Comparison of ENCODE assay signal across 18 mouse cellular contexts in the genomic region with DNA sequence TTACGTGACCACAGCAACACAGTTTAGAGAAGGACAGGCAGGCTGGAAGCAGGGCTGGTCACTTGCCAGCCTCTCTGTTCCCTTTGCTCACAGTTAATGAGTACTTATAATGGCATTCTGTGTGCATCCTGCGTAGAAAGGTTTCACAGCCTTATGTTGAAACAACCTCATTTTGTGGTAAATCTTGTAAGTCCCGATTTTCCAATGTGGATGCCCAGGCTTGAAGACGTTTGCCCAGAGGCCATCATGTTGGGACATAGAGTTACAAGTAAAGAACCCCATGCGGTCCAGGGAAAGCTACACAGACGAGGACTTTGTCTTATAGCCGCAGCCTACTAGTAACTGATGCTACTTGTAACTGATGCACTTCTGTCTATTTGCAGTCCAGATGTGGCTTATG.
"Had no signal": no experiment of that assay in that cellular context is flagged by ENCODE, and none has a peak within 500 bp of the region (broad histone marks: within the 10 kb centered on the region; RNA-seq: fewer than 3 reads in every experiment).

No protein-coding gene starts in this region.

- H3K4me2 ChIP-seq: lung, embryonic 14.5 days; midbrain, embryonic 12.5 days; neural tube, embryonic 13.5 days; neural tube, embryonic 15.5 days had no signal

- ATAC-seq: midbrain, embryonic 16.5 days had no signal

- DNase-seq: lung, embryonic 14.5 days; lung, postnatal 10 days; lung, postnatal 4 days; midbrain, embryonic 14.5 days; retina, postnatal 1 day; right cerebral cortex, adult 18-20 months; right cerebral cortex, postnatal 25 days; right cerebral cortex, postnatal 4 days; spleen, adult 18-20 months; thymus, adult 18-20 months; thymus, postnatal 14 days; thymus, postnatal 36 days had no signal

- H3K9ac ChIP-seq: lung, embryonic 14.5 days; midbrain, embryonic 12.5 days; neural tube, embryonic 13.5 days; neural tube, embryonic 15.5 days had no signal

- H3K4me3 ChIP-seq: midbrain, embryonic 10.5 days; midbrain, embryonic 12.5 days; myocyte; neural tube, embryonic 13.5 days; neural tube, embryonic 15.5 days had no signal

- H3K27me3 ChIP-seq: midbrain, embryonic 12.5 days; neural tube, embryonic 13.5 days; neural tube, embryonic 15.5 days had no signal

- H3K36me3 ChIP-seq: midbrain, embryonic 10.5 days; midbrain, embryonic 12.5 days; neural tube, embryonic 13.5 days; neural tube, embryonic 15.5 days had no signal

- H3K9me3 ChIP-seq: midbrain, embryonic 10.5 days; midbrain, embryonic 12.5 days; neural tube, embryonic 13.5 days; neural tube, embryonic 15.5 days had no signal

- H3K4me1 ChIP-seq: midbrain, embryonic 10.5 days; midbrain, embryonic 12.5 days; neural tube, embryonic 13.5 days; neural tube, embryonic 15.5 days had no signal

- H3K27ac ChIP-seq: midbrain, embryonic 10.5 days; midbrain, embryonic 12.5 days; neural tube, embryonic 13.5 days; neural tube, embryonic 15.5 days had no signal
